Mouse (Mus musculus) kidney, adult 11 months (tissue): Measurements from ENCODE around the gene Fbxw22.
"Not testable (repeated sequence)": the region's sequence is repeated elsewhere in the genome, so short reads cannot be mapped to it uniquely, and the experiment has no call there.

Experiments used
- DNase-seq: peaks from one replicate; pipeline ENCODE4 v3.0.0; 2022

The Fbxw22 gene

GRCm38 (mm10) chr9:109404196-109404595, at the start of gene Fbxw22:
Fbxw22 (minus strand) TSS chr9:109404296.
- DNase-seq, result not testable (repeated sequence)

DNA sequence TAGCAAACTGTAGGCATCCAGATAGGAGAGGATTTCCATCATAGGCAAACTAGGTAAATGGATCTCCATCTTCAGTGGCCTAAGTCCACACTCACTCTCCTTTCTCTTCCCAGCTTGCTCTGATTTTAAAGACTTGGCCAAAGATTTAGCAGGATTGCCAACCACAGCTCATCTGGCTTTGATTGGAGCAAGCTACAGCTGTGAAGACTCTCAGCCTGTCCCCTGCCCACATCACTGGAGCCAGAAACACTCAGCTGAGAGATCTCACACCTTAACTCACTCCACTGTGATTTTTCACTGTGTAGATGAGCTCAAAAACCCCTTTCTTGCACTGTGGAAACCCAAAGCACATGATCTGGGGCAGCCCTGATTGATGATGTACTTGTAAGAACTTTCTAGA, 44.9 kb upstream of the Fbxw22 start, which contains the start of gene Fbxw16:
Gene Fbxw16 (minus strand): TSS at position 101 of the 400 bp plus-strand sequence.
- DNase-seq, result no peak

DNA sequence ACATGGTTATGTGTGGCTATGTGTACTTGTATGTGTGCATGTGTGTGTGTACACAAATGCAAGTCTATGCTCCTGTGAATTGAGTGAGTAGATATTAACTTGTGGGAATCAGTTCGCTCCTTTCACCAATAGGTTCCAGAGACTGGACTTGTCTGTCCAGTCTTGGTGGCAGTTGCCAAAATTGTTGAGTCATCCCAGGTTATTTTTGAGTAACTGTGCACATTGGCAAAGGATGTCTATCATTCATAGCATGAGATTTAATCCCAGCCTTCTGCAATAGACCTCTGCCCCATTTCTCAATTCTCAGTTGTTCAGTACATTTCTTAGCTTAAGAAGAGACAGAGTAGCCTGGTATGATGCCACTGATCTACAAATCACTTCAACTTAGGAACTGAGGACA, 28.9 kb upstream of the Fbxw22 start:
- DNase-seq, result no peak

GRCm38 (mm10) chr9:109339559-109339958, 64.5 kb downstream of the Fbxw22 start, which contains the start of gene Fbxw28:
Fbxw28 (minus strand) TSS chr9:109339659.
- DNase-seq, result not testable (repeated sequence)
